Mouse (Mus musculus) large intestine, adult 2 months (tissue): ENCODE measurements around the gene Ankle1. TPM values are rescaled to one million over a fixed set of nuclear protein-coding genes. Genes with fewer than 3 reads are reported as not detected.

Experiments used
- DNase-seq: peaks from one replicate; pipeline ENCODE4 v3.0.0-alpha.2; 2012; ENCODE audit warnings: low read depth, low spot score
- WGBS: fragments of 180-500 bp; shearing (Covaris S2); methylation state at CpG from one replicate; pipeline ENCODE4 v1.1.7; 2018; 5-methylcytosine and 5-hydroxymethylcytosine counted together
- polyA plus RNA-seq: library from polyadenylated mRNA; depleted of rRNA; stranded (reverse); fragments of >200 nt; gene quantifications from 2 replicates; pipeline ENCODE4 v1.2.3, GENCODE M21; 2012; rRNA removed

The Ankle1 gene
- 17.0 and 24.2 TPM in 2 replicates for polyA plus RNA-seq

GRCm38 (mm10) chr8:71405401-71406098 lies at the start of gene Ankle1:
Gene Ankle1, plus strand, starts transcription at chr8:71406010.
- 14% methylated on average over 33 of the region's 33 CpGs for WGBS
- no peak for DNase-seq

- WGBS: 84% methylated on average over 3 of the region's 3 CpGs
- no peak for DNase-seq
Observed at GRCm38 (mm10) chr8:71358026-71358425, 47.8 kb upstream of the Ankle1 start.

GRCm38 (mm10) chr8:71366771-71367528 lies 38.9 kb upstream of the Ankle1 start, which contains the start of gene Use1:
Gene Use1, plus strand, starts transcription at chr8:71366848.
- under 1% methylated on average over 56 of the region's 56 CpGs for WGBS
- peak; percentile 83 for DNase-seq

GRCm38 (mm10) chr8:71367529-71368176 lies 38.2 kb upstream of the Ankle1 start:
- DNase-seq: no peak
- WGBS: 24% methylated on average over 17 of the region's 17 CpGs

GRCm38 (mm10) chr8:71368366-71368765 lies 37.4 kb upstream of the Ankle1 start:
- DNase-seq: no peak

- DNase-seq: no peak
- 94% methylated on average over 10 of the region's 10 CpGs for WGBS
Observed at GRCm38 (mm10) chr8:71369040-71369718, 36.6 kb upstream of the Ankle1 start.

GRCm38 (mm10) chr8:71370711-71371235 lies 35.0 kb upstream of the Ankle1 start:
- 16% methylated on average over 5 of the region's 5 CpGs for WGBS
- DNase-seq: no peak

- under 1% methylated on average over 63 of the region's 68 CpGs for whole genome bisulfite sequencing
- DNase-seq: peak; percentile 89
Observed at GRCm38 (mm10) chr8:71371236-71371848, 34.5 kb upstream of the Ankle1 start, which contains the start of gene Ocel1. Gene Ocel1, plus strand, starts transcription at chr8:71371298.

- 88% methylated on average over 12 of the region's 12 CpGs for WGBS
- no peak for DNase-seq
Observed at GRCm38 (mm10) chr8:71372427-71372826, 33.4 kb upstream of the Ankle1 start.

- 90% methylated on average over 3 of the region's 3 CpGs for WGBS
- DNase-seq: no peak
Observed at GRCm38 (mm10) chr8:71373000-71373399, 32.8 kb upstream of the Ankle1 start.

GRCm38 (mm10) chr8:71374616-71375206 lies 31.1 kb upstream of the Ankle1 start:
- WGBS: 77% methylated on average over 17 of the region's 17 CpGs
- DNase-seq: no peak

GRCm38 (mm10) chr8:71375581-71376422 lies 30.0 kb upstream of the Ankle1 start:
- 13% methylated on average over 74 of the region's 74 CpGs for WGBS
- peak; percentile 87 for DNase-seq

- 49% methylated on average over 8 of the region's 8 CpGs for WGBS
Observed at GRCm38 (mm10) chr8:71376423-71377030, 29.3 kb upstream of the Ankle1 start.

GRCm38 (mm10) chr8:71379008-71379407 lies 26.8 kb upstream of the Ankle1 start:
- no peak for DNase-seq
- 80% methylated on average over 4 of the region's 4 CpGs for WGBS

More at GRCm38 (mm10) chr8:71376423-71377030, 29.3 kb upstream of the Ankle1 start:
- DNase-seq: no peak

GRCm38 (mm10) chr8:71379512-71380075 lies 26.2 kb upstream of the Ankle1 start:
- DNase-seq: no peak
- WGBS: 42% methylated on average over 3 of the region's 3 CpGs

- no peak for DNase-seq
- under 1% methylated on average over 72 of the region's 72 CpGs for WGBS
Observed at GRCm38 (mm10) chr8:71380178-71381171, 25.3 kb upstream of the Ankle1 start.
